Mouse (Mus musculus) liver, embryonic 13.5 days (tissue): ENCODE data around the gene Slc1a2. TPM values are rescaled to one million over a fixed set of nuclear protein-coding genes. Genes with fewer than 3 reads are reported as not detected.

Source experiments
- ATAC-seq: fragments of 200-750 bp; cut with Nextera tagmentation; 2 replicates; pipeline ENCODE4 v1.8.0; 2017; ENCODE audit warnings: low read depth, mild to moderate bottlenecking, moderate number of reproducible peaks, moderate library complexity
- DNase-seq: peaks from one replicate; pipeline ENCODE4 v3.0.0; 2022
- H3K27ac ChIP-seq: fragments of 300-500 bp; sonication (generic); 2 replicates; pipeline ENCODE4 v1.5.1; 2015; ENCODE audit warnings: moderate library complexity, mild to moderate bottlenecking, inconsistent platforms
- H3K27me3 ChIP-seq: fragments of 300-500 bp; sonication (generic); 2 replicates; pipeline ENCODE4 v1.6.1; 2015; ENCODE audit warnings: mild to moderate bottlenecking, inconsistent platforms
- H3K36me3 ChIP-seq: fragments of 300-500 bp; sonication (generic); 2 replicates; pipeline ENCODE4 v1.6.1; 2015; ENCODE audit warnings: mild to moderate bottlenecking, inconsistent platforms
- H3K4me1 ChIP-seq: fragments of 300-500 bp; sonication (generic); replicated peaks from 2 replicates; pipeline ENCODE4 v1.6.1; 2015; ENCODE audit warnings: inconsistent platforms
- H3K4me2 ChIP-seq: fragments of 300-500 bp; sonication (generic); 2 replicates; pipeline ENCODE4 v1.6.1; 2015; ENCODE audit warnings: inconsistent platforms, mild to moderate bottlenecking, moderate library complexity
- H3K4me3 ChIP-seq: fragments of 300-500 bp; sonication (generic); replicated peaks from 2 replicates; pipeline ENCODE4 v1.5.1; 2015; ENCODE audit warnings: mild to moderate bottlenecking, inconsistent platforms
- H3K9ac ChIP-seq: fragments of 300-500 bp; sonication (generic); 2 replicates; pipeline ENCODE4 v1.6.1; 2015; ENCODE audit warnings: mild to moderate bottlenecking, inconsistent platforms
- H3K9me3 ChIP-seq: fragments of 300-500 bp; sonication (generic); replicated peaks from 2 replicates; pipeline ENCODE4 v1.6.1; 2016; ENCODE audit warnings: inconsistent platforms
- WGBS: fragments of 180-500 bp; shearing (Covaris S2); methylation state at CpG from one replicate; pipeline ENCODE4 v1.1.7; 2015; ENCODE audit not compliant: insufficient replicate concordance; 5-methylcytosine and 5-hydroxymethylcytosine counted together
- polyA plus RNA-seq: library from polyadenylated mRNA; unstranded; fragments of >200 nt; fragmentation: Nextera tagmentation; extraction: Ambion mirVana; gene quantifications from 2 replicates; pipeline ENCODE4 v1.2.1, GENCODE M21; 2015

Slc1a2 gene
- polyA plus RNA-seq, 1 experiment from 2014 or later: 0.38 TPM

DNA sequence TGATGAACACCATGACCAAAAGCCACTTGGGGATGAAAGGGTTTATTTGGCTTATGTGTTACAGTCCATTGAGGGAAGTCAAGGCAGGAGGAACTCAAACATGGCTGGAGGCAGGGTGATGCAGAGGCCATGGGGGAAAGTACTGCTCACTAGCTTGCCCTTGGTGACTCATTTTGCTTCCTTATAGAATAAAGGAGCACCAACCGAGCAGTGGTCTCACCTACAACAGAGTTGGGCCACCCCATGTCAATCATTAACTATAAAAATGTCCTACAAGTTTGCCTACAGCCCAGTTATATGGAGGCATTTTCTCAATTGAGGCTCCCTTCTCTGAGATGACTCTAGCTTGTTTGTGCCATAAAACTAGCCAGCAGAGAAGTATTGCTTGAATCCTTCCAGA is 169.4 kb downstream of the Slc1a2 start:
- H3K4me2 ChIP-seq: no peak overlapping the region
- H3K27ac ChIP-seq: no peak overlapping the region
- H3K4me1 ChIP-seq: no peaks in the 10 kb centered on the region
- no peak overlapping the region for H3K9ac ChIP-seq
- 65% methylated on average over 1 of the region's 1 CpGs for WGBS
- no peak overlapping the region for H3K4me3 ChIP-seq
- H3K36me3 ChIP-seq: peaks cover 18% of the 10 kb centered on the region
- DNase-seq: no peak
- H3K27me3 ChIP-seq: no peaks in the 10 kb centered on the region
- no peaks in the 10 kb centered on the region for H3K9me3 ChIP-seq
- no peak for ATAC-seq

DNA sequence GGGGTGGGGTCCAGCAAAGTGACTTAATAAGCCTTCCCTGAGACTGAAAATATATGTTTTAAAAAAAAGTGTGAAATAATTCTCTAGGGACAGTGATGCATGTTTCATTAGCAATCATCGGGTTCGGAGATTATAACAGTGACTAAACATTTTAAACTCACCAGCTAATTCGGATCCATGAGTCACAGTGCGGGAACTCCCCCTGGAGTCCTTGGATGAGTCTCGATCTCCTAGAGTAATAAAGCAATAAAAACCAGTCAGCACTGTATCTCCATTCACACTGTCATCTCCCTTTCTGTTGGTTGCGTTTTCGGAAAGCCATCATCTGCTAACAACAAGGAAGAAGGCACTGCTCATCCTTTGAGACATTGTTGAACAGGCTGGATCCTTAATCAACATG is 169.9 kb downstream of the Slc1a2 start:
- no peak for ATAC-seq
- Histone ChIP-seq H3K27me3 (no peaks in the 10 kb centered on the region), H3K4me2 (no peak overlapping the region), H3K9me3 (no peaks in the 10 kb centered on the region), H3K4me1 (no peaks in the 10 kb centered on the region), H3K27ac (no peak overlapping the region), H3K36me3 (peaks cover 15% of the 10 kb centered on the region), H3K9ac (no peak overlapping the region), H3K4me3 (no peak overlapping the region)
- DNase-seq: no peak
- 77% methylated on average over 7 of the region's 7 CpGs for WGBS

- Histone ChIP-seq H3K27me3 (no peaks in the 10 kb centered on the region), H3K4me3 (no peak overlapping the region), H3K4me1 (no peaks in the 10 kb centered on the region), H3K27ac (no peak overlapping the region), H3K9ac (no peak overlapping the region), H3K9me3 (no peaks in the 10 kb centered on the region), H3K4me2 (no peak overlapping the region), H3K36me3 (peaks cover 10% of the 10 kb centered on the region; the same call in 1 of the 2 replicates)
- DNase-seq (peak; percentile 66), ATAC-seq (peak; percentile 91)
- WGBS: 78% methylated on average over 3 of the region's 3 CpGs
Observed at GRCm38 (mm10) chr2:102829201-102829600, 170.7 kb downstream of the Slc1a2 start.

DNA sequence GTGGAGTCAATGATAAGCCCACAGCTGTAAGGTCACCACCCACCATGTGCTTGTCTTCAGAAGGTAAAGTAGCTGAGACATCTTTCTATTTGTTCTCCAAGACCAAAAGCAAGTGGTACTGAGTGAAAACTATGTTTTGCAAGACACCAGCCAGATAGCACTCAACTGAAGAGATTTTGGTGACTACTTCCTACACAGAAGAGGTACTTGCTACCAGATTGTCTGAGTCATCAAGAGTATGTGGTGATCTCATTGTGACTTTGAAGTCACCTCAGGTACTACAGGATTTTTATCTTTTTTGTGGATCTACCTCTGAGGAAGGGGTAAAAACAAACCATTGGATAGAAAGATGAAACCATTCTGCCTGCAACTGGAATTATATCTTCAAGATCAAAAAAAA is 173.1 kb downstream of the Slc1a2 start:
- Histone ChIP-seq H3K36me3 (peaks cover 3% of the 10 kb centered on the region; the same call in 1 of the 2 replicates), H3K27me3 (no peaks in the 10 kb centered on the region), H3K9ac (no peak overlapping the region), H3K27ac (no peak overlapping the region), H3K4me2 (no peak overlapping the region), H3K4me3 (no peak overlapping the region), H3K4me1 (no peaks in the 10 kb centered on the region), H3K9me3 (no peaks in the 10 kb centered on the region)
- no peak for ATAC-seq
- no peak for DNase-seq

GRCm38 (mm10) chr2:102838179-102838578 is 179.7 kb downstream of the Slc1a2 start:
- 84% methylated on average over 7 of the region's 7 CpGs for WGBS
- H3K27me3 ChIP-seq: no peaks in the 10 kb centered on the region
- H3K27ac ChIP-seq: no peak overlapping the region
- H3K9ac ChIP-seq: no peak overlapping the region
- H3K4me3 ChIP-seq: no peak overlapping the region
- 0 out of 2 replicates have a peak, but pooled peaks cover 3% of the 10 kb centered on the region for H3K36me3 ChIP-seq
- no peaks in the 10 kb centered on the region for H3K9me3 ChIP-seq
- no peak overlapping the region for H3K4me2 ChIP-seq
- DNase-seq: no peak
- no peak for ATAC-seq
- no peaks in the 10 kb centered on the region for H3K4me1 ChIP-seq

Other genes with a start within 250 kb of the Slc1a2 start
- 0.66 and 0.82 TPM in 2 replicates for gene Fjx1, start 206.2 kb upstream of the Slc1a2 start, polyA plus RNA-seq
- 4.1 and 4.5 TPM in 2 replicates for gene Pamr1, start 108.6 kb upstream of the Slc1a2 start, polyA plus RNA-seq
- 15.1 and 19.5 TPM in 2 replicates for gene Cd44, start 243.0 kb downstream of the Slc1a2 start, polyA plus RNA-seq